Mouse (Mus musculus) forebrain, embryonic 13.5 days (tissue): ENCODE measurements around the gene Smtnl1. TPM values are rescaled to one million over a fixed set of nuclear protein-coding genes. Genes with fewer than 3 reads are reported as not detected.
"Not testable (repeated sequence)": the region's sequence is repeated elsewhere in the genome, so short reads cannot be mapped to it uniquely, and the experiment has no call there.

Experiments used
- ATAC-seq: fragments of 200-750 bp; cut with Nextera tagmentation; 2 replicates; pipeline ENCODE4 v1.8.0; 2017
- H3K27ac ChIP-seq: fragments of 300-500 bp; sonication (generic); 2 replicates; pipeline ENCODE4 v1.5.1; 2015; ENCODE audit warnings: inconsistent platforms, mild to moderate bottlenecking, moderate library complexity
- H3K27me3 ChIP-seq: fragments of 300-500 bp; sonication (generic); 2 replicates; pipeline ENCODE4 v1.6.1; 2015; ENCODE audit warnings: mild to moderate bottlenecking, inconsistent platforms
- H3K36me3 ChIP-seq: fragments of 300-500 bp; sonication (generic); 2 replicates; pipeline ENCODE4 v1.6.1; 2015; ENCODE audit warnings: mild to moderate bottlenecking, inconsistent platforms; ENCODE audit not compliant: poor library complexity, severe bottlenecking
- H3K4me1 ChIP-seq: fragments of 300-500 bp; sonication (generic); 2 replicates; pipeline ENCODE4 v1.6.1; 2015; ENCODE audit warnings: inconsistent platforms
- H3K4me2 ChIP-seq: fragments of 300-500 bp; sonication (generic); 2 replicates; pipeline ENCODE4 v1.6.1; 2015; ENCODE audit warnings: inconsistent platforms, mild to moderate bottlenecking, moderate library complexity
- H3K4me3 ChIP-seq: fragments of 300-500 bp; sonication (generic); 2 replicates; pipeline ENCODE4 v1.5.1; 2015; ENCODE audit warnings: mild to moderate bottlenecking, inconsistent platforms
- H3K9ac ChIP-seq: fragments of 300-500 bp; sonication (generic); 2 replicates; pipeline ENCODE4 v1.6.1; 2015; ENCODE audit warnings: mild to moderate bottlenecking, inconsistent platforms
- H3K9me3 ChIP-seq: fragments of 300-500 bp; sonication (generic); replicated peaks from 2 replicates; pipeline ENCODE4 v1.6.1; 2016; ENCODE audit warnings: inconsistent platforms
- WGBS: fragments of 180-500 bp; shearing (Covaris S2); methylation state at CpG from one replicate; pipeline ENCODE4 v1.1.7; 2015; 5-methylcytosine and 5-hydroxymethylcytosine counted together
- polyA plus RNA-seq: library from polyadenylated mRNA; unstranded; fragments of >200 nt; fragmentation: Nextera tagmentation; extraction: Ambion mirVana; gene quantifications from 2 replicates; pipeline ENCODE4 v1.2.1, GENCODE M21; 2015

Smtnl1 gene
- polyA plus RNA-seq, 1 experiment from 2014 or later: 0.09 TPM

GRCm38 (mm10) chr2:84809330-84809729, 13.1 kb downstream of the Smtnl1 start:
- Histone ChIP-seq H3K36me3 (no peaks in the 10 kb centered on the region), H3K27me3 (no peaks in the 10 kb centered on the region), H3K27ac (no peak overlapping the region), H3K9me3 (no peaks in the 10 kb centered on the region), H3K4me1 (no peaks in the 10 kb centered on the region), H3K9ac (no peak overlapping the region), H3K4me3 (no peak overlapping the region), H3K4me2 (no peak overlapping the region)
- no peak for ATAC-seq

GRCm38 (mm10) chr2:84806546-84806945, 15.9 kb downstream of the Smtnl1 start:
- WGBS: 81% methylated on average over 5 of the region's 5 CpGs
- no peak overlapping the region for H3K4me2 ChIP-seq
- ATAC-seq: no peak

GRCm38 (mm10) chr2:84803963-84804362, 18.5 kb downstream of the Smtnl1 start:
- Histone ChIP-seq H3K4me2 (no peak overlapping the region), H3K27me3 (no peaks in the 10 kb centered on the region), H3K4me1 (peaks cover 4% of the 10 kb centered on the region; the same call in 1 of the 2 replicates), H3K27ac (no peak overlapping the region), H3K9ac (no peak overlapping the region), H3K9me3 (no peaks in the 10 kb centered on the region), H3K36me3 (no peaks in the 10 kb centered on the region), H3K4me3 (no peak overlapping the region)
- ATAC-seq: no peak
- 90% methylated on average over 7 of the region's 7 CpGs for WGBS

More at GRCm38 (mm10) chr2:84806546-84806945, 15.9 kb downstream of the Smtnl1 start:
- H3K9ac ChIP-seq: no peak overlapping the region
- no peaks in the 10 kb centered on the region for H3K36me3 ChIP-seq
- H3K4me3 ChIP-seq: no peak overlapping the region
- H3K4me1 ChIP-seq: no peaks in the 10 kb centered on the region
- H3K27ac ChIP-seq: no peak overlapping the region
- H3K27me3 ChIP-seq: no peaks in the 10 kb centered on the region
- no peaks in the 10 kb centered on the region for H3K9me3 ChIP-seq

GRCm38 (mm10) chr2:84801223-84801622, 21.2 kb downstream of the Smtnl1 start:
- ATAC-seq, H3K9ac ChIP-seq, H3K27ac ChIP-seq, H3K4me1 ChIP-seq, H3K4me2 ChIP-seq, H3K4me3 ChIP-seq, H3K27me3 ChIP-seq, H3K9me3 ChIP-seq, H3K36me3 ChIP-seq: not testable (repeated sequence)
- 74% methylated on average over 5 of the region's 5 CpGs for WGBS

GRCm38 (mm10) chr2:84800304-84800703, 22.1 kb downstream of the Smtnl1 start:
- H3K4me2 ChIP-seq: no peak overlapping the region
- 85% methylated on average over 4 of the region's 4 CpGs for WGBS
- H3K4me1 ChIP-seq: peaks cover 4% of the 10 kb centered on the region; the same call in 1 of the 2 replicates

GRCm38 (mm10) chr2:84799041-84799561, 23.4 kb downstream of the Smtnl1 start:
- peak; percentile 72 for ATAC-seq

More at GRCm38 (mm10) chr2:84800304-84800703, 22.1 kb downstream of the Smtnl1 start:
- Histone ChIP-seq H3K27ac (no peak overlapping the region), H3K27me3 (no peaks in the 10 kb centered on the region), H3K9me3 (0 out of 2 replicates have a peak, but pooled peaks cover under 1% of the 10 kb centered on the region), H3K4me3 (no peak overlapping the region), H3K9ac (no peak overlapping the region), H3K36me3 (no peaks in the 10 kb centered on the region)
- ATAC-seq: no peak

GRCm38 (mm10) chr2:84798493-84798921, 23.9 kb downstream of the Smtnl1 start, which contains the start of gene Ube2l6:
Gene Ube2l6 (plus strand): TSS chr2:84798828.
- peaks cover 7% of the 10 kb centered on the region; the same call in 1 of the 2 replicates for H3K9me3 ChIP-seq
- H3K4me1 ChIP-seq: peaks cover 4% of the 10 kb centered on the region; the same call in 1 of the 2 replicates
- under 1% methylated on average over 21 of the region's 21 CpGs for WGBS
- peak within 1 kb of the TSS; percentile 55 for H3K4me3 ChIP-seq
- peak within 1 kb of the TSS; percentile 94 for H3K4me2 ChIP-seq
- H3K27ac ChIP-seq: 0 out of 2 replicates have a peak within 1 kb of the TSS, but pooled peaks have one; percentile 66
- H3K36me3 ChIP-seq: no peaks in the 10 kb centered on the region
- H3K9ac ChIP-seq: peak within 1 kb of the TSS; percentile 70
- peak; percentile 79 for ATAC-seq
- no peaks in the 10 kb centered on the region for H3K27me3 ChIP-seq

More at GRCm38 (mm10) chr2:84799041-84799561, 23.4 kb downstream of the Smtnl1 start:
- Histone ChIP-seq H3K27me3 (no peaks in the 10 kb centered on the region), H3K36me3 (no peaks in the 10 kb centered on the region), H3K4me3 (peak overlapping the region; percentile 55), H3K4me2 (peak overlapping the region; percentile 94), H3K27ac (no peak overlapping the region), H3K4me1 (peaks cover 4% of the 10 kb centered on the region; the same call in 1 of the 2 replicates), H3K9ac (peak overlapping the region; percentile 70), H3K9me3 (peaks cover 7% of the 10 kb centered on the region; the same call in 1 of the 2 replicates)
- WGBS: 2% methylated on average over 16 of the region's 16 CpGs

- peak overlapping the region; percentile 94 for H3K4me2 ChIP-seq
- H3K9me3 ChIP-seq: peaks cover 7% of the 10 kb centered on the region; the same call in 1 of the 2 replicates
- H3K9ac ChIP-seq: peak overlapping the region; percentile 70
- H3K27ac ChIP-seq: 0 out of 2 replicates have a peak overlapping the region, but pooled peaks have one; percentile 66
- ATAC-seq: peak; percentile 75
- H3K36me3 ChIP-seq: no peaks in the 10 kb centered on the region
- peaks cover 4% of the 10 kb centered on the region; the same call in 1 of the 2 replicates for H3K4me1 ChIP-seq
- H3K27me3 ChIP-seq: no peaks in the 10 kb centered on the region
- 8% methylated on average over 13 of the region's 13 CpGs for WGBS
- peak overlapping the region; percentile 55 for H3K4me3 ChIP-seq
Measured at GRCm38 (mm10) chr2:84797833-84798492, 24.5 kb downstream of the Smtnl1 start.

- Histone ChIP-seq H3K4me3 (no peak overlapping the region), H3K9ac (no peak overlapping the region), H3K4me2 (no peak overlapping the region), H3K4me1 (no peaks in the 10 kb centered on the region), H3K9me3 (peaks cover 7% of the 10 kb centered on the region; the same call in 1 of the 2 replicates), H3K27me3 (no peaks in the 10 kb centered on the region), H3K36me3 (no peaks in the 10 kb centered on the region), H3K27ac (no peak overlapping the region)
- WGBS: 90% methylated on average over 3 of the region's 3 CpGs
- no peak for ATAC-seq
Measured at GRCm38 (mm10) chr2:84793871-84794270, 28.6 kb downstream of the Smtnl1 start.

- no peak overlapping the region for H3K4me2 ChIP-seq
- H3K4me1 ChIP-seq: no peaks in the 10 kb centered on the region
- ATAC-seq: no peak
- H3K27ac ChIP-seq: no peak overlapping the region
- no peak overlapping the region for H3K9ac ChIP-seq
- peaks cover 7% of the 10 kb centered on the region; the same call in 1 of the 2 replicates for H3K9me3 ChIP-seq
- no peaks in the 10 kb centered on the region for H3K36me3 ChIP-seq
- H3K4me3 ChIP-seq: no peak overlapping the region
- 95% methylated on average over 3 of the region's 3 CpGs for WGBS
- H3K27me3 ChIP-seq: no peaks in the 10 kb centered on the region
Measured at GRCm38 (mm10) chr2:84793154-84793553, 29.3 kb downstream of the Smtnl1 start.

GRCm38 (mm10) chr2:84792516-84792915, 29.9 kb downstream of the Smtnl1 start:
- WGBS: 88% methylated on average over 3 of the region's 3 CpGs
- no peaks in the 10 kb centered on the region for H3K4me1 ChIP-seq

GRCm38 (mm10) chr2:84790418-84790817, 32.0 kb downstream of the Smtnl1 start:
- ATAC-seq: no peak

More at GRCm38 (mm10) chr2:84792516-84792915, 29.9 kb downstream of the Smtnl1 start:
- no peak for ATAC-seq
- Histone ChIP-seq H3K9me3 (peaks cover 7% of the 10 kb centered on the region; the same call in 1 of the 2 replicates), H3K4me3 (no peak overlapping the region), H3K9ac (no peak overlapping the region), H3K36me3 (no peaks in the 10 kb centered on the region), H3K27me3 (no peaks in the 10 kb centered on the region), H3K4me2 (no peak overlapping the region), H3K27ac (no peak overlapping the region)

More at GRCm38 (mm10) chr2:84790418-84790817, 32.0 kb downstream of the Smtnl1 start:
- no peak overlapping the region for H3K4me3 ChIP-seq
- H3K9me3 ChIP-seq: peaks cover 7% of the 10 kb centered on the region; the same call in 1 of the 2 replicates
- H3K9ac ChIP-seq: no peak overlapping the region
- H3K27me3 ChIP-seq: no peaks in the 10 kb centered on the region
- no peaks in the 10 kb centered on the region for H3K4me1 ChIP-seq
- 64% methylated on average over 9 of the region's 9 CpGs for WGBS
- no peaks in the 10 kb centered on the region for H3K36me3 ChIP-seq
- no peak overlapping the region for H3K4me2 ChIP-seq
- H3K27ac ChIP-seq: no peak overlapping the region
